Mouse (Mus musculus) lung, postnatal 36 days (tissue): Measurements from ENCODE around the gene Mgat3.

ENCODE experiments used
- DNase-seq: peaks from one replicate; pipeline ENCODE4 v3.0.0; 2022; ENCODE audit warnings: mixed read lengths

The Mgat3 gene

GRCm38 (mm10) chr15:80152663-80153062 lies 20.9 kb upstream of the Mgat3 start:
- peak; percentile 50 for DNase-seq

GRCm38 (mm10) chr15:80153757-80154156 lies 19.8 kb upstream of the Mgat3 start:
- no peak for DNase-seq

GRCm38 (mm10) chr15:80155707-80156106 lies 17.8 kb upstream of the Mgat3 start:
- no peak for DNase-seq

GRCm38 (mm10) chr15:80157197-80157943 lies 16.2 kb upstream of the Mgat3 start:
- peak; percentile 43 for DNase-seq

- no peak for DNase-seq
These were observed 15.4 kb upstream of the Mgat3 start for GRCm38 (mm10) chr15:80158001-80158706.

- DNase-seq, result no peak
These were observed 14.8 kb upstream of the Mgat3 start for GRCm38 (mm10) chr15:80158707-80159090.

- DNase-seq, result peak; percentile 87
These were observed 14.1 kb upstream of the Mgat3 start for GRCm38 (mm10) chr15:80159286-80159901.

GRCm38 (mm10) chr15:80160223-80160622 lies 13.3 kb upstream of the Mgat3 start:
- no peak for DNase-seq

- DNase-seq, result no peak
These were observed 12.8 kb upstream of the Mgat3 start for GRCm38 (mm10) chr15:80160726-80161125.

GRCm38 (mm10) chr15:80161199-80161598 lies 12.3 kb upstream of the Mgat3 start:
- no peak for DNase-seq

GRCm38 (mm10) chr15:80162401-80162964 lies 11.0 kb upstream of the Mgat3 start:
- no peak for DNase-seq

GRCm38 (mm10) chr15:80163274-80163673 lies 10.2 kb upstream of the Mgat3 start:
- no peak for DNase-seq

GRCm38 (mm10) chr15:80163716-80164115 lies 9.8 kb upstream of the Mgat3 start:
- DNase-seq, result no peak

- no peak for DNase-seq
These were observed 8.1 kb upstream of the Mgat3 start for GRCm38 (mm10) chr15:80165396-80165795.

- DNase-seq, result peak; percentile 53
These were observed 4.0 kb upstream of the Mgat3 start for GRCm38 (mm10) chr15:80169484-80169883.

- no peak for DNase-seq
These were observed 3.2 kb upstream of the Mgat3 start for GRCm38 (mm10) chr15:80170357-80170756.

- DNase-seq, result no peak
These were observed 2.2 kb upstream of the Mgat3 start for GRCm38 (mm10) chr15:80171286-80171685.

- DNase-seq, result no peak
These were observed 1.7 kb upstream of the Mgat3 start for GRCm38 (mm10) chr15:80171791-80172190.

GRCm38 (mm10) chr15:80173781-80174597 lies 468 bp downstream of the Mgat3 start:
- DNase-seq, result no peak

- no peak for DNase-seq
These were observed 1.0 kb downstream of the Mgat3 start for GRCm38 (mm10) chr15:80174598-80174875.

- DNase-seq, result no peak
These were observed 1.8 kb downstream of the Mgat3 start for GRCm38 (mm10) chr15:80175316-80175715.

GRCm38 (mm10) chr15:80175756-80176155 lies 2.2 kb downstream of the Mgat3 start:
- DNase-seq, result no peak

- DNase-seq, result no peak
These were observed 8.0 kb downstream of the Mgat3 start for GRCm38 (mm10) chr15:80181561-80181960.
